Mouse (Mus musculus): ENCODE results near the gene Gcm2. TPM values are rescaled to one million over a fixed set of nuclear protein-coding genes. Genes with fewer than 3 reads are reported as not detected.

Gcm2 gene
- polyA plus RNA-seq, 1 experiment, result not detected

- H3K27ac ChIP-seq (ENCODE audit: insufficient read depth, low read length), result no peak overlapping the region
- no peaks in the 10 kb centered on the region for H3K4me1 ChIP-seq (ENCODE audit: control insufficient read depth, insufficient read depth, low read length)
- H3K4me3 ChIP-seq (ENCODE audit: insufficient read depth, low read length), result no peak overlapping the region
- TF ChIP-seq POLR2A (IDR thresholded peaks at IDR 0.05; ENCODE audit: low read depth, low read length), result no peak
- no peak for TF ChIP-seq CTCF (IDR thresholded peaks at IDR 0.05; ENCODE audit: borderline replicate concordance, insufficient read depth, low read length)
Observed at GRCm38 (mm10) chr13:41084521-41084920, 26.3 kb downstream of the Gcm2 start.

GRCm38 (mm10) chr13:41080700-41081099, 30.1 kb downstream of the Gcm2 start:
- H3K4me3 ChIP-seq (ENCODE audit: insufficient read depth, low read length), result no peak overlapping the region
- H3K27ac ChIP-seq (ENCODE audit: insufficient read depth, low read length), result no peak overlapping the region
- no peaks in the 10 kb centered on the region for H3K4me1 ChIP-seq (ENCODE audit: control insufficient read depth, insufficient read depth, low read length)
- TF ChIP-seq POLR2A (IDR thresholded peaks at IDR 0.05; ENCODE audit: low read depth, low read length), result no peak
- no peak for TF ChIP-seq CTCF (IDR thresholded peaks at IDR 0.05; ENCODE audit: borderline replicate concordance, insufficient read depth, low read length)

DNA sequence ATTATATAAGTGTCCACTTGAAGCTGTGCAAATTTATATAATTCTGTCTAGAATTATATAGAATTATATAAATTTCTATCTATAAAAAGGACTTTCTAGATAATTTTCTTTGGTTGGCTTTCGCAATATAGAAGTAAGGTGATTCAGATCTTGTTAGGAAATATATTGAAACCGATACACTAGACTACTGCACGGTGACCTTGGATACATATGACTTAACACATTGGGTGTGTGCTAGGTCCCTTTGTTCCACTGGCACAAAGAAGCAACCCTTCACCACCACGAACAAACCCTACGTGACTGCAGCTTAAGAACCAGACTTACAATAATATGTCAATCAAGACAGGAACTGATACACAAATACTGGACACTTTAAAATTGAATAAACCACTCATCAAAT, 31.0 kb downstream of the Gcm2 start:
- H3K4me3 ChIP-seq (ENCODE audit: insufficient read depth, low read length), result no peak overlapping the region

DNA sequence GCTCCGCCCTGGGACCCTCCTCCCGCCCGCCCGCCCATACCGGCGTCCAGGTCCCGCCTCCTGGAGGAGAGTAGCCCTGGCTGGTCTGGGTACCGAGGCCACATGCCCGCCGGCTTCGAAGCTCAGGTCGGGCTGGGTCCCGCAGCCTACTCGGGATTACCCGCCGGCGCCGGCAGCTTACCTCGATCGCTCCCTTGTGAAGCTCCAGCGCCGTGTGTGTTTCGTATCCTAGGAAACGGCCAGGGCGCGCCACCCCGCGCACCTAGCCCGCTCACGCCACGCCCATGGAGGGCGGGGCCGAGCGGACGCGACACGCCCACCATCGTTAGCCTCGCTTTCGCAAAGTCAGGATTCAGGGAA, 31.4 kb downstream of the Gcm2 start, which contains the start of gene Mak:
Gene Mak (minus strand): TSS at position 286 of the 360 bp plus-strand sequence.
- TF ChIP-seq POLR2A (IDR thresholded peaks at IDR 0.05; ENCODE audit: low read depth, low read length) (no peak), CTCF (IDR thresholded peaks at IDR 0.05; ENCODE audit: borderline replicate concordance, insufficient read depth, low read length) (no peak)
- Histone ChIP-seq H3K27ac (ENCODE audit: insufficient read depth, low read length) (no peak within 1 kb of the TSS), H3K4me1 (ENCODE audit: control insufficient read depth, insufficient read depth, low read length) (no peaks in the 10 kb centered on the region), H3K4me3 (ENCODE audit: insufficient read depth, low read length) (peak within 1 kb of the TSS; percentile 44)

More for the DNA sequence above, 31.0 kb downstream of the Gcm2 start:
- Histone ChIP-seq H3K4me1 (ENCODE audit: control insufficient read depth, insufficient read depth, low read length) (no peaks in the 10 kb centered on the region), H3K27ac (ENCODE audit: insufficient read depth, low read length) (no peak overlapping the region)
- TF ChIP-seq CTCF (IDR thresholded peaks at IDR 0.05; ENCODE audit: borderline replicate concordance, insufficient read depth, low read length), result no peak
- TF ChIP-seq POLR2A (IDR thresholded peaks at IDR 0.05; ENCODE audit: low read depth, low read length), result no peak

- no peaks in the 10 kb centered on the region for H3K4me1 ChIP-seq (ENCODE audit: control insufficient read depth, insufficient read depth, low read length)
- peak overlapping the region; percentile 44; the same call in 1 of the 2 replicates for H3K4me3 ChIP-seq (ENCODE audit: insufficient read depth, low read length)
- H3K27ac ChIP-seq (ENCODE audit: insufficient read depth, low read length), result no peak overlapping the region
- TF ChIP-seq POLR2A (IDR thresholded peaks at IDR 0.05; ENCODE audit: low read depth, low read length) (no peak), CTCF (IDR thresholded peaks at IDR 0.05; ENCODE audit: borderline replicate concordance, insufficient read depth, low read length) (no peak)
Observed at GRCm38 (mm10) chr13:41078690-41079420, 32.0 kb downstream of the Gcm2 start.

DNA sequence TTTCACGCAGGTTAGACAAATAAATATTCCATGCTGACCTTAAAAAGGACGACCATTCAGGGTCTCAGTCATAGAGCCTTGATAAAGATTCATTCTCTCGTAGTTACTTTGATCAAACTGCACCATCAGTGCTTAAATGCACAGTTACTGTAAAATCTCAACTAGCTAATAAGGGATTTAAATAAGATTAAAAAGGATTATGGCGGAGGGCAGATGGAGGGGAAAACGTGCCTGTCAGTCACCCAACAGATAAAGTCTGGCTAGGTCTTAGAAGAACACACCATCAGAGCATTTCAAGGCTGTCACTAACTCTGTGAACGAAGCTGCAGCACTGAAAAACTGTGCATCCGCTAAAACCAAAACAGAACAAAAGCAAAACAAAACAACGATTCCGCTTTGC, 32.9 kb downstream of the Gcm2 start:
- no peak overlapping the region for H3K4me3 ChIP-seq (ENCODE audit: insufficient read depth, low read length)
- TF ChIP-seq POLR2A (IDR thresholded peaks at IDR 0.05; ENCODE audit: low read depth, low read length) (no peak), CTCF (IDR thresholded peaks at IDR 0.05; ENCODE audit: borderline replicate concordance, insufficient read depth, low read length) (no peak)
- H3K4me1 ChIP-seq (ENCODE audit: control insufficient read depth, insufficient read depth, low read length), result no peaks in the 10 kb centered on the region

DNA sequence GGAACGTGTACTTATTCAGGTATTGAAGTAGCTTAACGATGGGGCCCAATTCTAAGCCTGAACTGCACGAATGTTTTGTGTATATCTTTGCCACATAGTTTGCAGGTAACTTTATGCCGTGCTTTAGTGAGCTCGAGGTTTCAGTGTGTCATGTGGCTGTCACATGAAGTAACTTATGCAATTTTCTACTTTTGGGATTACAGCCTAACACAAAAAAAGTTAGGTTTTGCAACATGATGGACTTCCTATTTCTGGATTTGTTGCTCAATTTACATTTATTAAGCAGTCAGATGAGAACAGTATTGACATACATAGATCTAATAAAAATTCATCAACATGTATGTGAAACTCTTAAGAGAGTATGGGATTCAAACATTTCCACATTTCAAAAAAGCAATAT, 37.0 kb downstream of the Gcm2 start:
- Histone ChIP-seq H3K27ac (ENCODE audit: insufficient read depth, low read length) (no peak overlapping the region), H3K4me1 (ENCODE audit: control insufficient read depth, insufficient read depth, low read length) (no peaks in the 10 kb centered on the region), H3K4me3 (ENCODE audit: insufficient read depth, low read length) (no peak overlapping the region)
- no peak for TF ChIP-seq CTCF (IDR thresholded peaks at IDR 0.05; ENCODE audit: borderline replicate concordance, insufficient read depth, low read length)
- no peak for TF ChIP-seq POLR2A (IDR thresholded peaks at IDR 0.05; ENCODE audit: low read depth, low read length)

More for the DNA sequence above, 32.9 kb downstream of the Gcm2 start:
- H3K27ac ChIP-seq (ENCODE audit: insufficient read depth, low read length), result no peak overlapping the region

GRCm38 (mm10) chr13:41071617-41072016, 39.2 kb downstream of the Gcm2 start:
- TF ChIP-seq POLR2A (IDR thresholded peaks at IDR 0.05; ENCODE audit: low read depth, low read length) (no peak), CTCF (IDR thresholded peaks at IDR 0.05; ENCODE audit: borderline replicate concordance, insufficient read depth, low read length) (no peak)
- H3K27ac ChIP-seq (ENCODE audit: insufficient read depth, low read length), result no peak overlapping the region
- H3K4me3 ChIP-seq (ENCODE audit: insufficient read depth, low read length), result no peak overlapping the region
- no peaks in the 10 kb centered on the region for H3K4me1 ChIP-seq (ENCODE audit: control insufficient read depth, insufficient read depth, low read length)

- H3K4me3 ChIP-seq (ENCODE audit: insufficient read depth, low read length), result no peak overlapping the region
- H3K4me1 ChIP-seq (ENCODE audit: control insufficient read depth, insufficient read depth, low read length), result no peaks in the 10 kb centered on the region
- TF ChIP-seq POLR2A (IDR thresholded peaks at IDR 0.05; ENCODE audit: low read depth, low read length) (no peak), CTCF (IDR thresholded peaks at IDR 0.05; ENCODE audit: borderline replicate concordance, insufficient read depth, low read length) (no peak)
- H3K27ac ChIP-seq (ENCODE audit: insufficient read depth, low read length), result no peak overlapping the region
Observed at GRCm38 (mm10) chr13:41067618-41068017, 43.2 kb downstream of the Gcm2 start.

GRCm38 (mm10) chr13:41051965-41052364, 58.9 kb downstream of the Gcm2 start:
- TF ChIP-seq POLR2A (IDR thresholded peaks at IDR 0.05; ENCODE audit: low read depth, low read length) (no peak), CTCF (IDR thresholded peaks at IDR 0.05; ENCODE audit: borderline replicate concordance, insufficient read depth, low read length) (no peak)
- Histone ChIP-seq H3K27ac (ENCODE audit: insufficient read depth, low read length) (no peak overlapping the region), H3K4me1 (ENCODE audit: control insufficient read depth, insufficient read depth, low read length) (no peaks in the 10 kb centered on the region), H3K4me3 (ENCODE audit: insufficient read depth, low read length) (no peak overlapping the region)

Other genes with a start within 250 kb of the Gcm2 start
- 54.7 and 60.7 TPM in 2 replicates for gene Pak1ip1, start 110.0 kb downstream of the Gcm2 start, polyA plus RNA-seq (2011; ENCODE audit: insufficient read length, low read depth, missing spikeins)
- gene Tmem14c, start 94.7 kb downstream of the Gcm2 start, polyA plus RNA-seq (2011; ENCODE audit: insufficient read length, low read depth, missing spikeins), result 91.8 and 109 TPM in 2 replicates
- not detected in 2 replicates for gene Mak, start 31.3 kb downstream of the Gcm2 start, polyA plus RNA-seq (2011; ENCODE audit: insufficient read length, low read depth, missing spikeins)
- gene Sycp2l, start 3.3 kb upstream of the Gcm2 start, polyA plus RNA-seq (2011; ENCODE audit: insufficient read length, low read depth, missing spikeins), result not detected in 2 replicates
- gene Elovl2, start 109.4 kb upstream of the Gcm2 start, polyA plus RNA-seq (2011; ENCODE audit: insufficient read length, low read depth, missing spikeins), result 0.14 TPM in 1 of 2 replicates, not detected in the other
- 21.5 and 28.8 TPM in 2 replicates for gene Smim13, start 138.8 kb upstream of the Gcm2 start, polyA plus RNA-seq (2011; ENCODE audit: insufficient read length, low read depth, missing spikeins)
- not detected in 2 replicates for gene Gm17364, start 162.9 kb upstream of the Gcm2 start, polyA plus RNA-seq (2011; ENCODE audit: insufficient read length, low read depth, missing spikeins)

Data from embryonic fibroblast, embryonic 13.5 days (primary cell).